Mouse (Mus musculus) bone marrow macrophage, adult 2 months (primary cell): ENCODE measurements around the gene Tcf7l1.

ENCODE experiments used
- CTCF ChIP-seq: IDR thresholded peaks from 2 replicates; pipeline ENCODE4 v1.5.1; 2012; ENCODE audit warnings: low read depth, mild to moderate bottlenecking, low read length, moderate library complexity
- POLR2A ChIP-seq: IDR thresholded peaks from 2 replicates; pipeline ENCODE4 v1.6.1; 2012; ENCODE audit warnings: mild to moderate bottlenecking, low read depth, low read length, borderline replicate concordance

DNA sequence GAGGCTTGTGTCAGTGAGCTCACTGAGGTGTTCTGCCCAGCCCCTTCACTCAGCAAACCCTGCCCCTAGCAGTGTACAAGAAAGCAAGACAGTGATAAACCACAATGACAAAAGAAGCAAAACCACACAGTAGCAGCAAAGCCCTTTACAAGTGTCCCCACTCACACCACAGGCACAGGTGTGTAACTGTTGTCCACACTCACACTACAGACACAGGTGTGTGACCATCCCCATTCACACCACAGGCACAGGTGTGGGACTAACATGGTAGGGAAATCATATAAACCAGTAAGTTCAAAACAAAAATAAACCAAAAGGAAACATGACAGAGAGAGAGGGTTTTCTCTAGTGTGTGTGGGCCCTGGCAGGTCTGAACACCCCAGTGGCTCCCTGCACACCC is 200.7 kb downstream of the Tcf7l1 start:
- no peak for TF ChIP-seq CTCF
- no peak for TF ChIP-seq POLR2A
